Mouse (Mus musculus) hindbrain, embryonic 14.5 days (tissue): Measurements from ENCODE around the gene Rpl23. TPM values are rescaled to one million over a fixed set of nuclear protein-coding genes. Genes with fewer than 3 reads are reported as not detected.
"Not testable (repeated sequence)": the region's sequence is repeated elsewhere in the genome, so short reads cannot be mapped to it uniquely, and the experiment has no call there.

Source experiments
- ATAC-seq: fragments of 200-750 bp; cut with Nextera tagmentation; 2 replicates; pipeline ENCODE4 v1.8.0; 2017; ENCODE audit warnings: moderate number of reproducible peaks, mild to moderate bottlenecking, moderate TSS enrichment, moderate library complexity; ENCODE audit not compliant: low FRiP score
- DNase-seq: peaks from one replicate; pipeline ENCODE4 v3.0.0-alpha.2; 2015; ENCODE audit warnings: low spot score
- H3K27ac ChIP-seq: fragments of 300-500 bp; sonication (generic); 2 replicates; pipeline ENCODE4 v1.5.1; 2014; ENCODE audit warnings: mild to moderate bottlenecking, moderate library complexity
- H3K27me3 ChIP-seq: fragments of 300-500 bp; sonication (generic); 2 replicates; pipeline ENCODE4 v1.6.1; 2014; ENCODE audit warnings: mild to moderate bottlenecking, low read length, mixed read lengths; ENCODE audit not compliant: control insufficient read depth, insufficient read depth
- H3K36me3 ChIP-seq: fragments of 300-500 bp; sonication (generic); replicated peaks from 2 replicates; pipeline ENCODE4 v1.6.1; 2014; ENCODE audit not compliant: control insufficient read depth, insufficient read depth
- H3K4me1 ChIP-seq: fragments of 300-500 bp; sonication (generic); replicated peaks from 2 replicates; pipeline ENCODE4 v1.6.1; 2014; ENCODE audit warnings: antibody characterized with exemption, low read length, mixed read lengths; ENCODE audit not compliant: control insufficient read depth, insufficient read depth
- H3K4me2 ChIP-seq: fragments of 300-500 bp; sonication (generic); replicated peaks from 2 replicates; pipeline ENCODE4 v1.6.1; 2014; ENCODE audit warnings: mild to moderate bottlenecking, moderate library complexity
- H3K4me3 ChIP-seq: fragments of 300-500 bp; sonication (generic); replicated peaks from 2 replicates; pipeline ENCODE4 v1.5.1; 2014; ENCODE audit warnings: mild to moderate bottlenecking, low read length
- H3K9ac ChIP-seq: fragments of 300-500 bp; sonication (generic); 2 replicates; pipeline ENCODE4 v1.6.1; 2014
- H3K9me3 ChIP-seq: fragments of 300-500 bp; sonication (generic); 2 replicates; pipeline ENCODE4 v1.6.1; 2016; ENCODE audit warnings: low read length; ENCODE audit not compliant: control insufficient read depth
- WGBS: fragments of 180-500 bp; shearing (Covaris S2); extraction: QIAGEN DNeasy Blood & Tissue Kit; methylation state at CpG from one replicate; pipeline ENCODE4 v1.1.7; 2014; 5-methylcytosine and 5-hydroxymethylcytosine counted together
- microRNA-seq: library from miRNA; unstranded; fragments of <30 nt; microRNA quantifications from one replicate; pipeline ENCODE4, GENCODE M21; 2016
- polyA plus RNA-seq: library from polyadenylated mRNA; unstranded; fragments of >200 nt; fragmentation: Nextera tagmentation; extraction: Ambion mirVana; gene quantifications from 2 replicates; pipeline ENCODE4 v1.2.1, GENCODE M21; 2014

Gene Rpl23
- polyA plus RNA-seq, 1 experiment from 2014 or later = 419 TPM

DNA sequence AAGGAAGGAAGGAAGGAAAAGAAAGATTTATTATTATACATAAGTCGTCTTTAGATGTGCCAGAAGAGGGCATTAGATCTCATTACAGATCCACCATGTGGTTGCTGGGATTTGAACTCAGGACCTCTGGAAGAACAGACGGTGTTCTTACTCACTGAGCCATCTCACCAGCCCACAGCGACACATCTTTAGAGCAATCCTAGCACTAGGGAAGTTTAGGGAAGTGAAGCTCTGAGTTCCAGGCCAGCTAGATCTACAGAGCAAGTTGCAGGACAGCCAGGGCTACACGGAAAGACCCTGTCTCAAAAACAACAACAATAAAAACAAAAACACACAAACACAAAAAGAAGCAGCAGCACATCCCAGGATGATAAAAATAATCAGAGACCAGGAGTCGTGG lies 47.4 kb downstream of the Rpl23 start:
- not testable (repeated sequence) for H3K4me2 ChIP-seq, H3K4me3 ChIP-seq, H3K27ac ChIP-seq, H3K9me3 ChIP-seq, H3K4me1 ChIP-seq, H3K9ac ChIP-seq, ATAC-seq, DNase-seq, H3K27me3 ChIP-seq
- 89% methylated on average over 5 of the region's 5 CpGs for WGBS
- peaks cover 23% of the 10 kb centered on the region for H3K36me3 ChIP-seq

- Histone ChIP-seq H3K4me2 (no peak overlapping the region), H3K4me1 (no peaks in the 10 kb centered on the region), H3K27ac (no peak overlapping the region), H3K36me3 (peaks cover 34% of the 10 kb centered on the region), H3K27me3 (no peaks in the 10 kb centered on the region), H3K9me3 (no peaks in the 10 kb centered on the region), H3K9ac (no peak overlapping the region), H3K4me3 (no peak overlapping the region)
- ATAC-seq (no peak), DNase-seq (no peak)
- 58% methylated on average over 10 of the region's 10 CpGs for WGBS
Measured at GRCm38 (mm10) chr11:97733689-97734088, 48.5 kb downstream of the Rpl23 start.

DNA sequence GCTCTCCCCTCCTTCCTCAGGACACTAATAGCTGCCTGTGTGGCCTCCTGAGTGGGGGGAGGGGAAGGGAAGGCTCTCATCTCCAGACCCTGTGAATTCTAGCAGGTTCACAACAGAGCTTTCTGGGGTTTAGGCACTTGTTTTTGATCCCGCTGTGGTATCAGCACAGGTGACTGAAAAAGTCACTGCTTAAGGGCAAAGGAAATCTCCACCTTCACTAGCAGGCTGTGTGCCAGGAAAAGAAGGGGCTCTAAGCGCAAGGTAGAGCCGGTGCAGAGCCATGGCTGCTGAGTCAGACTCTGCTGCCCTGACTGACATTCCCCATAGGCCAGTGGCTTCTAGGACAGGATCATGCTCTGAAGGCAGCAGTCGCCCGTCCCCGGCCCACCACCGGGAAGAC lies 53.5 kb downstream of the Rpl23 start:
- Histone ChIP-seq H3K27ac (no peak overlapping the region), H3K4me3 (no peak overlapping the region)
- WGBS = 94% methylated on average over 7 of the region's 7 CpGs

GRCm38 (mm10) chr11:97728311-97728710 lies 53.9 kb downstream of the Rpl23 start:
- Histone ChIP-seq H3K27ac (no peak overlapping the region), H3K4me2 (no peak overlapping the region), H3K9ac (no peak overlapping the region), H3K9me3 (no peaks in the 10 kb centered on the region), H3K4me3 (no peak overlapping the region), H3K4me1 (no peaks in the 10 kb centered on the region), H3K36me3 (peaks cover 86% of the 10 kb centered on the region), H3K27me3 (no peaks in the 10 kb centered on the region)
- ATAC-seq = no peak
- 89% methylated on average over 7 of the region's 7 CpGs for WGBS
- no peak for DNase-seq

More for the DNA sequence above, 53.5 kb downstream of the Rpl23 start:
- Histone ChIP-seq H3K27me3 (no peaks in the 10 kb centered on the region), H3K9ac (no peak overlapping the region), H3K9me3 (no peaks in the 10 kb centered on the region), H3K4me1 (no peaks in the 10 kb centered on the region), H3K4me2 (no peak overlapping the region), H3K36me3 (peaks cover 82% of the 10 kb centered on the region)
- ATAC-seq (no peak), DNase-seq (no peak)

Small RNA genes lying within 50 kb of the gene (microRNA-seq; reads per million reads assigned to microRNA genes)
- gene Mir8102 = not detected

Other genes starting within 250 kb of the Rpl23 start
- 9.1 and 11.8 TPM in 2 replicates for gene Srcin1, start 206.3 kb downstream of the Rpl23 start, polyA plus RNA-seq
- 1.8 and 2.6 TPM in 2 replicates for gene Epop, start 152.7 kb downstream of the Rpl23 start, polyA plus RNA-seq
- 5.0 TPM in 2 replicates for gene Mllt6, start 119.0 kb downstream of the Rpl23 start, polyA plus RNA-seq
- gene Cisd3, start 96.6 kb downstream of the Rpl23 start, polyA plus RNA-seq = 27.7 and 34.7 TPM in 2 replicates
- 22.0 and 23.4 TPM in 2 replicates for gene Pcgf2, start 81.9 kb downstream of the Rpl23 start, polyA plus RNA-seq
- gene Psmb3, start 79.0 kb downstream of the Rpl23 start, polyA plus RNA-seq = 436 and 489 TPM in 2 replicates
- 5.2 and 5.9 TPM in 2 replicates for gene Pip4k2b, start 37.7 kb downstream of the Rpl23 start, polyA plus RNA-seq
- gene Cwc25, start 15.9 kb downstream of the Rpl23 start, polyA plus RNA-seq = 8.1 and 11.2 TPM in 2 replicates
- gene 1700001P01Rik, start 6.5 kb downstream of the Rpl23 start, polyA plus RNA-seq = 0.68 TPM in 1 of 2 replicates, not detected in the other
- gene Lasp1, start 16.6 kb upstream of the Rpl23 start, polyA plus RNA-seq = 110 and 126 TPM in 2 replicates
- 38.2 and 38.8 TPM in 2 replicates for gene B230217C12Rik, start 58.3 kb upstream of the Rpl23 start, polyA plus RNA-seq
- 0.37 and 0.72 TPM in 2 replicates for gene Fbxo47, start 101.7 kb upstream of the Rpl23 start, polyA plus RNA-seq
- gene Plxdc1, start 204.0 kb upstream of the Rpl23 start, polyA plus RNA-seq = 0.90 and 1.1 TPM in 2 replicates
- gene Arl5c, start 213.7 kb upstream of the Rpl23 start, polyA plus RNA-seq = 6.5 and 11.0 TPM in 2 replicates
- gene Cacnb1, start 240.6 kb upstream of the Rpl23 start, polyA plus RNA-seq = 40.0 and 40.3 TPM in 2 replicates
- 614 and 694 TPM in 2 replicates for gene Rpl19, start 244.3 kb upstream of the Rpl23 start, polyA plus RNA-seq